Mouse (Mus musculus) forebrain, embryonic 13.5 days (tissue): ENCODE data around the gene Gabbr1. TPM values are rescaled to one million over a fixed set of nuclear protein-coding genes. Genes with fewer than 3 reads are reported as not detected.

Experiments used
- ATAC-seq: fragments of 200-750 bp; cut with Nextera tagmentation; 2 replicates; pipeline ENCODE4 v1.8.0; 2017
- H3K27ac ChIP-seq: fragments of 300-500 bp; sonication (generic); 2 replicates; pipeline ENCODE4 v1.5.1; 2015; ENCODE audit warnings: inconsistent platforms, mild to moderate bottlenecking, moderate library complexity
- H3K27me3 ChIP-seq: fragments of 300-500 bp; sonication (generic); 2 replicates; pipeline ENCODE4 v1.6.1; 2015; ENCODE audit warnings: mild to moderate bottlenecking, inconsistent platforms
- H3K36me3 ChIP-seq: fragments of 300-500 bp; sonication (generic); 2 replicates; pipeline ENCODE4 v1.6.1; 2015; ENCODE audit warnings: mild to moderate bottlenecking, inconsistent platforms; ENCODE audit not compliant: poor library complexity, severe bottlenecking
- H3K4me1 ChIP-seq: fragments of 300-500 bp; sonication (generic); 2 replicates; pipeline ENCODE4 v1.6.1; 2015; ENCODE audit warnings: inconsistent platforms
- H3K4me2 ChIP-seq: fragments of 300-500 bp; sonication (generic); 2 replicates; pipeline ENCODE4 v1.6.1; 2015; ENCODE audit warnings: inconsistent platforms, mild to moderate bottlenecking, moderate library complexity
- H3K4me3 ChIP-seq: fragments of 300-500 bp; sonication (generic); 2 replicates; pipeline ENCODE4 v1.5.1; 2015; ENCODE audit warnings: mild to moderate bottlenecking, inconsistent platforms
- H3K9ac ChIP-seq: fragments of 300-500 bp; sonication (generic); 2 replicates; pipeline ENCODE4 v1.6.1; 2015; ENCODE audit warnings: mild to moderate bottlenecking, inconsistent platforms
- H3K9me3 ChIP-seq: fragments of 300-500 bp; sonication (generic); replicated peaks from 2 replicates; pipeline ENCODE4 v1.6.1; 2016; ENCODE audit warnings: inconsistent platforms
- WGBS: fragments of 180-500 bp; shearing (Covaris S2); methylation state at CpG from one replicate; pipeline ENCODE4 v1.1.7; 2015; 5-methylcytosine and 5-hydroxymethylcytosine counted together
- polyA plus RNA-seq: library from polyadenylated mRNA; unstranded; fragments of >200 nt; fragmentation: Nextera tagmentation; extraction: Ambion mirVana; gene quantifications from 2 replicates; pipeline ENCODE4 v1.2.1, GENCODE M21; 2015

Gene Gabbr1
- polyA plus RNA-seq, 1 experiment from 2014 or later, result 30.1 TPM

- Histone ChIP-seq H3K36me3 (no peaks in the 10 kb centered on the region), H3K4me3 (peak overlapping the region; percentile 86), H3K4me2 (peak overlapping the region; percentile 91), H3K9me3 (no peaks in the 10 kb centered on the region), H3K9ac (peak overlapping the region; percentile 96), H3K27me3 (peaks cover 4% of the 10 kb centered on the region), H3K4me1 (peaks cover 59% of the 10 kb centered on the region), H3K27ac (peak overlapping the region; percentile 14; the same call in 1 of the 2 replicates)
- no peak for ATAC-seq
- WGBS, result 13% methylated on average over 19 of the region's 19 CpGs
These were observed 1.7 kb downstream of the Gabbr1 start for GRCm38 (mm10) chr17:37047332-37047976.

- Histone ChIP-seq H3K9ac (0 out of 2 replicates have a peak overlapping the region, but pooled peaks have one; percentile 17), H3K27ac (no peak overlapping the region)
- 34% methylated on average over 3 of the region's 3 CpGs for WGBS
These were observed 2.2 kb downstream of the Gabbr1 start for GRCm38 (mm10) chr17:37047981-37048380.

GRCm38 (mm10) chr17:37048383-37048782, 2.6 kb downstream of the Gabbr1 start:
- 59% methylated on average over 7 of the region's 7 CpGs for WGBS
- peaks cover 65% of the 10 kb centered on the region for H3K4me1 ChIP-seq
- H3K27ac ChIP-seq, result no peak overlapping the region
- H3K9me3 ChIP-seq, result no peaks in the 10 kb centered on the region
- no peak for ATAC-seq
- peak overlapping the region; percentile 17; the same call in 1 of the 2 replicates for H3K9ac ChIP-seq
- 0 out of 2 replicates have a peak, but pooled peaks cover 3% of the 10 kb centered on the region for H3K36me3 ChIP-seq
- H3K27me3 ChIP-seq, result peaks cover 4% of the 10 kb centered on the region
- peak overlapping the region; percentile 91 for H3K4me2 ChIP-seq
- H3K4me3 ChIP-seq, result peak overlapping the region; percentile 13

More at GRCm38 (mm10) chr17:37047981-37048380, 2.2 kb downstream of the Gabbr1 start:
- H3K27me3 ChIP-seq, result peaks cover 4% of the 10 kb centered on the region
- H3K4me3 ChIP-seq, result peak overlapping the region; percentile 86
- no peak for ATAC-seq
- H3K4me1 ChIP-seq, result peaks cover 62% of the 10 kb centered on the region
- peak overlapping the region; percentile 91 for H3K4me2 ChIP-seq
- no peaks in the 10 kb centered on the region for H3K9me3 ChIP-seq
- no peaks in the 10 kb centered on the region for H3K36me3 ChIP-seq

- peak; percentile 19 for ATAC-seq
These were observed 4.0 kb downstream of the Gabbr1 start for GRCm38 (mm10) chr17:37049570-37050310.

GRCm38 (mm10) chr17:37050399-37050798, 4.6 kb downstream of the Gabbr1 start:
- no peaks in the 10 kb centered on the region for H3K9me3 ChIP-seq
- H3K4me3 ChIP-seq, result peak overlapping the region; percentile 78
- H3K36me3 ChIP-seq, result peaks cover 23% of the 10 kb centered on the region
- peak overlapping the region; percentile 89 for H3K9ac ChIP-seq
- WGBS, result 0% methylated on average over 17 of the region's 22 CpGs
- H3K4me2 ChIP-seq, result peak overlapping the region; percentile 87
- H3K27ac ChIP-seq, result peak overlapping the region; percentile 79
- ATAC-seq, result peak; percentile 63
- H3K27me3 ChIP-seq, result peaks cover 4% of the 10 kb centered on the region
- H3K4me1 ChIP-seq, result peaks cover 59% of the 10 kb centered on the region

More at GRCm38 (mm10) chr17:37049570-37050310, 4.0 kb downstream of the Gabbr1 start:
- peaks cover 17% of the 10 kb centered on the region for H3K36me3 ChIP-seq
- H3K9me3 ChIP-seq, result no peaks in the 10 kb centered on the region
- WGBS, result 2% methylated on average over 39 of the region's 39 CpGs
- H3K4me1 ChIP-seq, result peaks cover 66% of the 10 kb centered on the region
- H3K27ac ChIP-seq, result peak overlapping the region; percentile 79
- H3K4me2 ChIP-seq, result peak overlapping the region; percentile 87
- H3K4me3 ChIP-seq, result peak overlapping the region; percentile 78
- peaks cover 4% of the 10 kb centered on the region for H3K27me3 ChIP-seq
- peak overlapping the region; percentile 89 for H3K9ac ChIP-seq

GRCm38 (mm10) chr17:37050876-37051275, 5.1 kb downstream of the Gabbr1 start:
- Histone ChIP-seq H3K27me3 (peaks cover 4% of the 10 kb centered on the region), H3K4me3 (peak overlapping the region; percentile 78), H3K4me1 (peaks cover 58% of the 10 kb centered on the region), H3K9me3 (no peaks in the 10 kb centered on the region), H3K27ac (peak overlapping the region; percentile 79), H3K9ac (peak overlapping the region; percentile 89), H3K4me2 (peak overlapping the region; percentile 87), H3K36me3 (peaks cover 28% of the 10 kb centered on the region)
- 2% methylated on average over 25 of the region's 27 CpGs for WGBS
- peak; percentile 25 for ATAC-seq

- WGBS, result 50% methylated on average over 4 of the region's 4 CpGs
- no peak overlapping the region for H3K27ac ChIP-seq
- H3K9me3 ChIP-seq, result no peaks in the 10 kb centered on the region
- peak overlapping the region; percentile 87 for H3K4me2 ChIP-seq
- peaks cover 4% of the 10 kb centered on the region for H3K27me3 ChIP-seq
- no peak for ATAC-seq
- peak overlapping the region; percentile 78 for H3K4me3 ChIP-seq
- peaks cover 37% of the 10 kb centered on the region for H3K36me3 ChIP-seq
- H3K9ac ChIP-seq, result peak overlapping the region; percentile 89
- H3K4me1 ChIP-seq, result peaks cover 60% of the 10 kb centered on the region
These were observed 6.0 kb downstream of the Gabbr1 start for GRCm38 (mm10) chr17:37051745-37052144.

GRCm38 (mm10) chr17:37056957-37057356, 11.2 kb downstream of the Gabbr1 start:
- no peak overlapping the region for H3K27ac ChIP-seq
- no peaks in the 10 kb centered on the region for H3K27me3 ChIP-seq
- no peak overlapping the region for H3K9ac ChIP-seq
- WGBS, result 86% methylated on average over 6 of the region's 6 CpGs
- H3K4me3 ChIP-seq, result no peak overlapping the region
- peaks cover 83% of the 10 kb centered on the region for H3K36me3 ChIP-seq
- H3K9me3 ChIP-seq, result no peaks in the 10 kb centered on the region
- ATAC-seq, result peak; percentile 54; the same call in 1 of the 2 replicates
- H3K4me2 ChIP-seq, result no peak overlapping the region
- peaks cover 25% of the 10 kb centered on the region for H3K4me1 ChIP-seq

GRCm38 (mm10) chr17:37061435-37061834, 15.7 kb downstream of the Gabbr1 start:
- Histone ChIP-seq H3K9ac (no peak overlapping the region), H3K4me2 (no peak overlapping the region), H3K36me3 (peaks cover 93% of the 10 kb centered on the region), H3K4me1 (peaks cover 32% of the 10 kb centered on the region), H3K4me3 (no peak overlapping the region), H3K27me3 (no peaks in the 10 kb centered on the region), H3K9me3 (no peaks in the 10 kb centered on the region), H3K27ac (peak overlapping the region; percentile 25; the same call in 1 of the 2 replicates)
- no peak for ATAC-seq
- WGBS, result 39% methylated on average over 3 of the region's 3 CpGs

GRCm38 (mm10) chr17:37062101-37062641, 16.4 kb downstream of the Gabbr1 start:
- H3K9ac ChIP-seq, result no peak overlapping the region
- H3K4me3 ChIP-seq, result no peak overlapping the region
- peaks cover 27% of the 10 kb centered on the region for H3K4me1 ChIP-seq
- peaks cover 94% of the 10 kb centered on the region for H3K36me3 ChIP-seq
- 0 out of 2 replicates have a peak, but pooled peaks have one; percentile 25 for ATAC-seq
- H3K4me2 ChIP-seq, result no peak overlapping the region
- H3K27ac ChIP-seq, result peak overlapping the region; percentile 25; the same call in 1 of the 2 replicates
- 64% methylated on average over 10 of the region's 10 CpGs for WGBS
- H3K27me3 ChIP-seq, result no peaks in the 10 kb centered on the region
- H3K9me3 ChIP-seq, result no peaks in the 10 kb centered on the region

- Histone ChIP-seq H3K27me3 (no peaks in the 10 kb centered on the region), H3K9ac (no peak overlapping the region), H3K36me3 (peaks cover 98% of the 10 kb centered on the region), H3K4me2 (no peak overlapping the region), H3K9me3 (no peaks in the 10 kb centered on the region), H3K27ac (no peak overlapping the region), H3K4me1 (peaks cover 27% of the 10 kb centered on the region), H3K4me3 (no peak overlapping the region)
- no peak for ATAC-seq
- WGBS, result 63% methylated on average over 10 of the region's 10 CpGs
These were observed 17.3 kb downstream of the Gabbr1 start for GRCm38 (mm10) chr17:37063063-37063462.
